Mouse (Mus musculus) heart, embryonic 15.5 days (tissue): Measurements from ENCODE around the gene Dpep1. TPM values are rescaled to one million over a fixed set of nuclear protein-coding genes. Genes with fewer than 3 reads are reported as not detected.

Experiments
- ATAC-seq: fragments of 200-750 bp; cut with Nextera tagmentation; replicated peaks from 2 replicates; pipeline ENCODE4 v1.8.0; 2017; ENCODE audit warnings: low read depth, moderate TSS enrichment; ENCODE audit not compliant: insufficient number of reproducible peaks, insufficient read depth, low FRiP score
- H3K27ac ChIP-seq: fragments of 300-500 bp; sonication (generic); 2 replicates; pipeline ENCODE4 v1.5.1; 2015; ENCODE audit warnings: mild to moderate bottlenecking, inconsistent platforms
- H3K27me3 ChIP-seq: fragments of 300-500 bp; sonication (generic); 2 replicates; pipeline ENCODE4 v1.6.1; 2015; ENCODE audit warnings: inconsistent platforms
- H3K36me3 ChIP-seq: fragments of 300-500 bp; sonication (generic); 2 replicates; pipeline ENCODE4 v1.6.1; 2015; ENCODE audit warnings: mild to moderate bottlenecking, inconsistent platforms
- H3K4me1 ChIP-seq: fragments of 300-500 bp; sonication (generic); replicated peaks from 2 replicates; pipeline ENCODE4 v1.6.1; 2015; ENCODE audit warnings: inconsistent platforms
- H3K4me2 ChIP-seq: fragments of 300-500 bp; sonication (generic); 2 replicates; pipeline ENCODE4 v1.6.1; 2015; ENCODE audit warnings: inconsistent platforms, mild to moderate bottlenecking, moderate library complexity
- H3K4me3 ChIP-seq: fragments of 300-500 bp; sonication (generic); 2 replicates; pipeline ENCODE4 v1.5.1; 2015; ENCODE audit warnings: mild to moderate bottlenecking, inconsistent platforms
- H3K9ac ChIP-seq: fragments of 300-500 bp; sonication (generic); 2 replicates; pipeline ENCODE4 v1.6.1; 2015; ENCODE audit warnings: mild to moderate bottlenecking, inconsistent platforms
- H3K9me3 ChIP-seq: fragments of 300-500 bp; sonication (generic); replicated peaks from 2 replicates; pipeline ENCODE4 v1.6.1; 2016; ENCODE audit warnings: inconsistent platforms
- WGBS: fragments of 180-500 bp; shearing (Covaris S2); methylation state at CpG from one replicate; pipeline ENCODE4 v1.1.7; 2015; ENCODE audit warnings: mixed read lengths; 5-methylcytosine and 5-hydroxymethylcytosine counted together
- polyA plus RNA-seq: library from polyadenylated mRNA; unstranded; fragments of >200 nt; fragmentation: Nextera tagmentation; extraction: Ambion mirVana; gene quantifications from 2 replicates; pipeline ENCODE4 v1.2.1, GENCODE M21; 2015

The Dpep1 gene
- 5.9 and 7.1 TPM in 2 replicates for polyA plus RNA-seq

DNA sequence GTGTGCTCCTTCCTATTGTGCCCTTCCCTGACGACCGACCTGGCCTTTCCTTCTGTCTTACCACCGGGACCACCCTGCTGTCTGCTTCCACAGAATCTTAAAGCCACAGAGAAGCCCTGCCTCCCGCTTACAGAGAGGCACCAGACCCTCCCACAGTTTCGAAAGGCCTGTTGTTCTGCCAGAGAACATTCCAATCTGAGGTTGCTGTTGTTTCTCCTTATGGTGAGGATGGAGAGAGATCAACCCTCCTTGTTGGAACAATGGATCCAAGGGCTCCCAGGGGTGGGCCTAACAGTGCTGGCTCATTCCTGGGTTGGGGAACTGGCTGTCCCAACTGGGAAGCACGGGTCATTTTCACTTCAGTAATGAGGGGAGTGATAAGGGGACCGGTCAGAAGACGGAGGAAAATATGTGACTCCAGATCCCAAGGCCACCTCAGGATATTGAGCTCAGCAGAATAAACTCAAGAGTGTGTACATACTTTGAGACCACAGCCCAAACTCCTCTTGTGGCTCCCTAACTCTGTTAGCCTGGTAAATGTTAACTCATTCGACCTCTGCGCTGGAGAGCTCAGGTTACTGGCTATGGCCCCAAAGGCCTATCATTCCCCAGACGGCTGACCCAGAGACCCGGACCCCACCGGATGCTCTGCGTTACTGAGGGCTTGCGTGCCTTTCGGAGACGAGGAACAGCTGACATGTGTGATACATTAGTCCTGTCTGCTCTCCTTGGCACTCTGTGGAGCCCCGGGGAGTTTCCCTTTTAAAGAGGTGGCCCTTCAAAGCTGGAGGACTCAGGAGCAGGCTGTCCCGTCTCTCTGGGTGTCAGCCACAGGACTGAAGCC is at the start of gene Dpep1:
Dpep1 (plus strand) TSS at position 677 of the 844 bp plus-strand sequence.
- peak within 1 kb of the TSS; percentile 57 for H3K27ac ChIP-seq
- no peaks in the 10 kb centered on the region for H3K36me3 ChIP-seq
- H3K4me1 ChIP-seq: peaks cover 15% of the 10 kb centered on the region
- no peaks in the 10 kb centered on the region for H3K9me3 ChIP-seq
- ATAC-seq: peak; percentile 38; the same call in 1 of the 2 replicates
- no peak within 1 kb of the TSS for H3K9ac ChIP-seq
- H3K4me2 ChIP-seq: no peak within 1 kb of the TSS
- 27% methylated on average over 19 of the region's 19 CpGs for WGBS
- H3K27me3 ChIP-seq: no peaks in the 10 kb centered on the region
- H3K4me3 ChIP-seq: no peak within 1 kb of the TSS

DNA sequence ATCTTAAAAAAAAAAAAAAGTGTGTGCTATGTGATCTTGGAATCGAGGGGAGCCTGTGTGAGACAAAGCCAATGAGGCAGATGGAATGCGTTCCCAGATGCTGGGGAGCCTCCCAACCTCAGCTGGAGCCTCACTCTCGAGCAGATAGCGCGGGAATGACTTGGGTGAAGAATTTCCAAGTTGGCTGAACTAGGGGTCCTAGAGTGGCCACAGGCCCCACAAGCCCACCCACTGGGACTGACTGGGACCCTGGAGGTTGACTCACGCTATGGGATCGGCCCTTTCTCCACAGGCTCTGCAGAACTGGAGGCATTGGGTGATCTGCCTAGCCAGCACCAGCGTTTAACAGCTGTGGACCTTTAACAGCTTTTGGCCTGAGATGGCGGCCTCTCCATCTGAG is 49.8 kb upstream of the Dpep1 start:
- 77% methylated on average over 9 of the region's 9 CpGs for WGBS
- H3K4me1 ChIP-seq: peaks cover 18% of the 10 kb centered on the region
- no peaks in the 10 kb centered on the region for H3K27me3 ChIP-seq
- H3K9ac ChIP-seq: no peak overlapping the region
- no peaks in the 10 kb centered on the region for H3K36me3 ChIP-seq
- H3K4me2 ChIP-seq: no peak overlapping the region
- no peak for ATAC-seq
- no peaks in the 10 kb centered on the region for H3K9me3 ChIP-seq
- H3K4me3 ChIP-seq: no peak overlapping the region
- H3K27ac ChIP-seq: no peak overlapping the region

DNA sequence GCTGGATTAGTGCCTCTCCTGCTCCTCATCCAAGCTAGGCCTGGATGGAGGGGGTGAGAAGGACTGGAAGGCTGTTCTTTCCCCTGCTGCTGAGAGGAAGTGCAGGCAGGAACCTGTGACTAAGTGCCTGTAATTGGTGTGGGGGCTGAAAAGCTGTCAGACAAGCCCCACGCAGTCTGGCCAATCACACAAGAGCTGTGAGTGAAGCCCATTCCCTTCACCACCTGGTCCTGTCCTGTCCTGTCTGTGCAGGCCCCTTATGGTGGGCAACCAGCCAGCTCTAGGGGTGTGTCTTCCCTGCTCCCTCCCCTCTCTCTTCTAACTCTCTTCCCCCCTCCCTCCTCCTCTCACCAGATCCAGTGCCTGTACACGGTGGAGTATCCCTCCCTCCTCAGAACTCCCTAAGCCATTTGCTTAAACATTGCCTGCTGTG is 48.4 kb upstream of the Dpep1 start:
- peaks cover 29% of the 10 kb centered on the region for H3K4me1 ChIP-seq
- no peaks in the 10 kb centered on the region for H3K27me3 ChIP-seq
- H3K9me3 ChIP-seq: no peaks in the 10 kb centered on the region
- peak overlapping the region; percentile 44 for H3K27ac ChIP-seq
- ATAC-seq: peak; percentile 79
- no peak overlapping the region for H3K9ac ChIP-seq
- 9% methylated on average over 2 of the region's 2 CpGs for WGBS
- H3K36me3 ChIP-seq: no peaks in the 10 kb centered on the region
- H3K4me2 ChIP-seq: no peak overlapping the region; the same call in 1 of the 2 replicates
- H3K4me3 ChIP-seq: no peak overlapping the region

DNA sequence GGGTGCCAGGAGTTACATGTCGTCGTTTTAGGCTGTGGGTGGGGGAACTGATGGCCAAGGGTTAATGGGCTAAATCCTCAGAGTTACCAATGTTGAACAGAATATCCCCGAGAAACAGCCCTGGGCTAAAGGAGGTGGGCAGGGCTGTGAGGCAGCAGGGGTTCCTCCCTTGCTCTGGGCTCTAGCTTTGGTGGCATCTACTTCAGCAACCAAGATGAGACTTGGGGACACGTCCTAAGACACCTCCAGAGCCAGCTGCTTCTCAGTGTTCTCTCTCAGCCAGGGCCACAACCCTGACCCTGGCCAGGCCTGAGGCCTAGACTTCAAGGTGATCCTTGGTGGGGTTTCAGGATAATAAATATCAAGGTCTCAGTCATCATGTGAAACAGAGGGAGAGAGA is 47.3 kb upstream of the Dpep1 start:
- no peak overlapping the region for H3K9ac ChIP-seq
- no peak overlapping the region for H3K4me3 ChIP-seq
- H3K27me3 ChIP-seq: no peaks in the 10 kb centered on the region
- H3K4me2 ChIP-seq: no peak overlapping the region
- H3K9me3 ChIP-seq: no peaks in the 10 kb centered on the region
- no peaks in the 10 kb centered on the region for H3K36me3 ChIP-seq
- no peak for ATAC-seq
- H3K27ac ChIP-seq: no peak overlapping the region
- WGBS: 62% methylated on average over 4 of the region's 4 CpGs
- H3K4me1 ChIP-seq: peaks cover 29% of the 10 kb centered on the region

DNA sequence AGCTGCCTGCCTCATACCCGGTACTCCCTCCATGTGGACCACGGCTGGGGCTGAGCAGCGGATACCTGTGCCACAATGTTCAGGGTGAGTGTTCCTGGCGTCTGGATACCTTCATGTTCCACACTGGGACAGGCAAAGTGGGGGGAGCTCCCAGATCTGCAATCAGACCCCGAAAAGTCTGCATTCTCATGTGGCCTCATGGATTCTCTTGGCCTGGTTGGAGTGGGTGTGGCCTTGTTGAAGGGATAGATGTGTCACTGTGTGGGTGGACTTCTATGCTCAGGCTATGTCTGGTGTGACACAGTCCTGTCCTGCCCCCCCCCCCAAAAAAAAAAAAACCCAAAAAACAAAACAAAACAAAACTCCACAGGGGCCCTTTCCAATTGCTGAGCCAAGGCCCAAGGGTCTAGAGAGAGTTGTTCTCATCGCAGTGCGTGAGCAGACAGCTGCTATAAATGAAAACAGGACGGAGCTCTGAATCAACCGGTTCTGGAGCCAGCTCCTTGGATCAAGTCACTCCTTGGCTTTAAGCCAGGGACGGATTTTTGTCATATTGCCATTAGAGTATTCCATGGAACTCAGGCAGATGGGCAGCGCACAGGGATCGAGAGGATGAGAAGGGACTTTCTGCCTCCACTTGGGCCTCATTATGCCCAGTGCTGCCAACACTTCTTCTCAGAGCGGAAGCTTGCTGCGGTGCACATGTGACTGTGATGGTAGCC is 44.1 kb upstream of the Dpep1 start:
- Histone ChIP-seq H3K36me3 (no peaks in the 10 kb centered on the region), H3K27ac (peak overlapping the region; percentile 77), H3K27me3 (no peaks in the 10 kb centered on the region), H3K9ac (no peak overlapping the region), H3K9me3 (no peaks in the 10 kb centered on the region), H3K4me2 (no peak overlapping the region), H3K4me3 (no peak overlapping the region), H3K4me1 (peaks cover 24% of the 10 kb centered on the region)
- WGBS: 47% methylated on average over 14 of the region's 14 CpGs
- peak; percentile 51 for ATAC-seq

DNA sequence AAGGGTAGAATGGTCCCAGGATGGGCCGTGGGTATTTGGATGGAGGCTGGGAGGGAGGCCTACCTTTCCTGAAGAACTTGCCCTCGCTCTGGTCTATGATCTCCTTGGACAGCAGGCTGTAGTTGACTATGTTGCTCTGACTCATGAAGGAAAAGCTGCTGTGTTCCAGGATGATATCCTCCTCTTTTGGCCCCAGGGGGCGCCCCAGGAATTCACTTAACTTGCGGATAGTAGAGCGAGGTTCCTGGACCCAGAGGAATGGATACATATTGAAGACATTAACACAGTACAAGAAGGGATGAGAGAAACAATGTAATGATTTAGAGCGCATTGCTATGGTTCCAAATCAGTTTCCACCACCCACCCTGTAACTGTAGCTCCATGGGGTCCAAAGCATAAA is 40.8 kb upstream of the Dpep1 start:
- no peak overlapping the region for H3K4me2 ChIP-seq
- H3K4me1 ChIP-seq: peaks cover 11% of the 10 kb centered on the region
- H3K27me3 ChIP-seq: no peaks in the 10 kb centered on the region
- no peak overlapping the region for H3K27ac ChIP-seq
- ATAC-seq: no peak
- WGBS: 46% methylated on average over 6 of the region's 6 CpGs
- H3K9me3 ChIP-seq: no peaks in the 10 kb centered on the region
- no peak overlapping the region for H3K4me3 ChIP-seq
- no peaks in the 10 kb centered on the region for H3K36me3 ChIP-seq
- no peak overlapping the region for H3K9ac ChIP-seq

DNA sequence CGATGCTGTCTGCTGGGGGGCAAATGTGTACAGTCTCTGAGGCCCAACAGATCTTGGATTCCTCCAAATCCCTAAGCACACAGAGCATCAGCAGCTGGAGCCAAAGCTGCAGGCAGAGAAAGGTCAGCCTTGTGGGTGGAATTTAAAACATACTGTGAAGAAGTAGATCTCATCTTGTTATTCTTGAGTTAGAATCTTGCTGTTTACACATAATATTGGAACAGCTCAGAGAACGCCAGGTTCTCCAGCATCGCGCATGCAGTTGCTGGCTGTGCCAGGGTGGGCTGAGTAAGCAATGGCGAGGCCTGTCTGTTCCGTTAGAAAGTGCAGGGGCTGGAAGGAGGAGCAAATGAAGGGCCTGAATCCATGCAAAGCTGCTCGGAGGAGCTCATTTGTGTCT is 39.7 kb upstream of the Dpep1 start:
- 73% methylated on average over 7 of the region's 7 CpGs for WGBS
- Histone ChIP-seq H3K27ac (peak overlapping the region; percentile 12; the same call in 1 of the 2 replicates), H3K27me3 (no peaks in the 10 kb centered on the region), H3K36me3 (no peaks in the 10 kb centered on the region), H3K9me3 (no peaks in the 10 kb centered on the region), H3K4me1 (peaks cover 15% of the 10 kb centered on the region), H3K9ac (no peak overlapping the region), H3K4me2 (no peak overlapping the region), H3K4me3 (no peak overlapping the region)
- no peak for ATAC-seq

DNA sequence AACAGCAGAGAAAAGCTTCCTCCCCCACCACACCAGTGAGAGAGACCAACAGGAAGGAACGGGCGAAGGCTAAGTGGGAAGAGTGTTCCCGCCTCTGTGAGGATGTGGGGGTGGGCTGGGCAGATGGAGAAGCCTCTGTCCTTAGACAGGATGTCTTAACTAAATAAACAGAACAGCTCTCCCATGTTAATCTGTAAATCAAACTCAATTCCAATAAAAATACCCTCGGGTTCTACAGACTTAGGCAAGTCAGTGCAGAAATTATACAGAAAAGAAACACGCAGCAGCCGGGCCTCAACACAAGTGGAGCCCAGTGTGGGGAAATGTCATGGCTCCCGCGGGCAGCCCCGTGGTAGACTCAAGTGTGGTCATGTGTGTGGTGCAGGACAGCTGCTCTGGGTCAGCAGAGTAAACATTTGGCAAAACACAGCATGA is 35.3 kb upstream of the Dpep1 start:
- H3K4me1 ChIP-seq: peaks cover 5% of the 10 kb centered on the region
- H3K27me3 ChIP-seq: no peaks in the 10 kb centered on the region
- no peak overlapping the region for H3K9ac ChIP-seq
- H3K9me3 ChIP-seq: no peaks in the 10 kb centered on the region
- no peak; the same call in 1 of the 2 replicates for ATAC-seq
- H3K27ac ChIP-seq: peak overlapping the region; percentile 54
- H3K4me2 ChIP-seq: no peak overlapping the region
- no peaks in the 10 kb centered on the region for H3K36me3 ChIP-seq
- no peak overlapping the region for H3K4me3 ChIP-seq
- 51% methylated on average over 9 of the region's 9 CpGs for WGBS

DNA sequence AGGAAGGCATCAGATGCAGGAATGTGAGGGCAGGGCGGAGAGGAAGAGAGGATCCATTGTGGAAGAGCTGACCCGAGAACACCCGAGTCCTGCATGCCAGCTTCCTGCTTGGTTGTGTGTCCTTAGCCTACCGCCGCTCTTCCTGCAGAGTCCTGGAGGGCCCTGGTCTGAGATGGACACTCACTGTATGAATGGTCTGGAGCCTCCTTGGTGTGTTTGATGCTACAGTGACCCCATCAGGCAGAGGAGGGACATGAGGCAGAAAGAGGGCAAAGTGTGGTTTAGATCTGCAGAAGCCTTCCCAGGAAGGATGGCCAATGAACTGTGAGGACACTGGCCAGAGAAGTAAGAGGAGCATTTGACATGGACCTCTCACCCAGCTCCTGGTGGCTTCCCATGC is 30.9 kb upstream of the Dpep1 start:
- H3K4me3 ChIP-seq: no peak overlapping the region
- peaks cover 31% of the 10 kb centered on the region for H3K4me1 ChIP-seq
- H3K9me3 ChIP-seq: no peaks in the 10 kb centered on the region
- ATAC-seq: 0 out of 2 replicates have a peak, but pooled peaks have one; percentile 48
- WGBS: 66% methylated on average over 5 of the region's 5 CpGs
- no peaks in the 10 kb centered on the region for H3K36me3 ChIP-seq
- no peak overlapping the region for H3K9ac ChIP-seq
- no peaks in the 10 kb centered on the region for H3K27me3 ChIP-seq
- no peak overlapping the region for H3K4me2 ChIP-seq
- H3K27ac ChIP-seq: no peak overlapping the region

DNA sequence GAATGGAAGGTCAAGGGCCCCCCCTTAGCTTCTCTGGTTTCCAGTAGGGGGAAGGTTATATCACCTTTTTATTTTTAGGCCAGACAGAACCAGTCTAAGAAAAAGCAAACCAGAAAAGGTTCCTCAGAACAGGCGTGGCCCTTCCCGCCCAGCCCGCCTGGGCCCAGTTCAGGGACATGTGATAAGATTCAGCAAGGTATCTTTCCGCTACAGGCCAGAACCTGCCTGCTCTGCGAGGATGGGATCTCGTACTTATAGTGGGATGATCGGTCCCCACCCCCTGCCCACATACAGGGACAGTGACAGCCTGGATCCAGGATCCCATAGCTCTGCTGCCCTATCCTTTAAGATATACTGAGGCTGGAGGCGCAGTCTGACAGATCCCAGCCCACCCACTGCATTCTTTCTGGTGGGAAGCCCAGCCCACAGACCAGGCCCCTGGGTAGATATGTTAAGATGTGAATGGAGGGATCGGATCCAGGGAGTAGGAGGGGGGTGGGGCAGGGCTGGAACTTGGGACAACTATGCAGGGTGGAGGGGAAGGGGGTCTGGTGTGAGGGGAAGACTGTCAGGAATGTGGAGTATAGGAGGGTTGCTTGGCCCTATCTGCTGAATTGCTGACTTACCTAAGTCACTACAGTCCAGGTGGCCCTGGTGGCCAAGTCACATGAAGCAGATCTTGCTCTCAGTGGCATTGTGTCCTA is 29.8 kb upstream of the Dpep1 start:
- ATAC-seq: no peak
- Histone ChIP-seq H3K27me3 (no peaks in the 10 kb centered on the region), H3K36me3 (no peaks in the 10 kb centered on the region), H3K9ac (no peak overlapping the region), H3K4me3 (no peak overlapping the region), H3K27ac (no peak overlapping the region), H3K4me2 (no peak overlapping the region), H3K4me1 (peaks cover 27% of the 10 kb centered on the region), H3K9me3 (no peaks in the 10 kb centered on the region)
- 47% methylated on average over 9 of the region's 9 CpGs for WGBS

DNA sequence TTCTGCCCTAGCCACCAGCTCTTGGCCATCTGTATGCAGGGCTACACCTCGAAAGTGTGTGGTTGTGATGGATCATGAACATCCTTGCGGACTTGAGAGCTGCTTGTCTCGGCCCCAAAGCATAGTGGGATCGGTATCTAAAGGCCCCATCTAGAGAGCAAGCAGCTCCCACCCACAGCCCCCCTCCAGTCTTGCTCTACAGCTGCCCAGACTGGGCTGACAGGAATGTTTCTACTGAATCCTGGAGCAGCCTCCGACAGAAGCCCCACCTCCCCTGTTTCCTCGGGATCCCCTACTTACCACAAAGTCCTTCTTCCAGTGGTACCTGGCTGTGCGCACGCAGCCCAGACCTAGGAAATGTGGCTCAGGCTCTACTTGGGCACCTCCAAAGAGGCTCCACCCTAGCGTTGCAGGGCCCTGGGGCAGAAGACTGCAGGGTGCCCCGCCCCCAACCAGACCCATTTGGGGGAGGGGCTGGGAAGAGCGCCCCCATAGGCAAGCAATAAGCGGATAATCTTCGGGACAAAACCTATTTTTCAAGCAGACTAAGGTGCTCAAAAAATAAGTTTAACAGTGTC is 28.1 kb upstream of the Dpep1 start, which contains the start of gene Sult5a1:
Sult5a1 (minus strand) TSS at position 428 of the 578 bp plus-strand sequence.
- Histone ChIP-seq H3K4me2 (peak within 1 kb of the TSS; percentile 47), H3K27ac (no peak within 1 kb of the TSS), H3K9ac (no peak within 1 kb of the TSS), H3K36me3 (no peaks in the 10 kb centered on the region), H3K4me1 (peaks cover 26% of the 10 kb centered on the region), H3K9me3 (no peaks in the 10 kb centered on the region), H3K4me3 (peak within 1 kb of the TSS; percentile 20; the same call in 1 of the 2 replicates), H3K27me3 (no peaks in the 10 kb centered on the region)
- 34% methylated on average over 13 of the region's 13 CpGs for WGBS
- 0 out of 2 replicates have a peak, but pooled peaks have one; percentile 25 for ATAC-seq
